Mouse (Mus musculus) CH12.LX (cell line): ENCODE data around the gene Lsg1. TPM values are rescaled to one million over a fixed set of nuclear protein-coding genes. Genes with fewer than 3 reads are reported as not detected.

Experiments used
- DNase-seq: peaks from one replicate; pipeline ENCODE4 v3.0.0-alpha.2; 2013; ENCODE audit errors: extremely low read depth
- H3K27ac ChIP-seq: 2 replicates; pipeline ENCODE4 v1.5.1; 2012; ENCODE audit warnings: low read depth, mild to moderate bottlenecking, control low read depth, moderate library complexity; ENCODE audit not compliant: insufficient read depth
- H3K27me3 ChIP-seq: replicated peaks from 2 replicates; pipeline ENCODE3; 2012; ENCODE audit warnings: inconsistent platforms
- H3K36me3 ChIP-seq, 2 experiments: replicated peaks in 1 of 2; 2 replicates each; pipeline versions ENCODE3 to v1.6.1; 2012; ENCODE audit warnings: inconsistent platforms in 1 of 2, low read length in 1 of 2, mild to moderate bottlenecking in 1 of 2, mixed read lengths in 1 of 2, moderate library complexity in 1 of 2; ENCODE audit not compliant: control insufficient read depth in 1 of 2, insufficient read depth in 1 of 2
- H3K4me1 ChIP-seq, 2 experiments: 2 replicates each; pipeline ENCODE4 v1.6.1; 2012; ENCODE audit warnings: inconsistent platforms in 1 of 2, moderate library complexity in 1 of 2; ENCODE audit not compliant: insufficient read depth in 2 of 2, control insufficient read depth in 1 of 2
- H3K4me2 ChIP-seq: 2 replicates; pipeline ENCODE4 v1.6.1; 2012; ENCODE audit warnings: low read depth, mild to moderate bottlenecking, control low read depth; ENCODE audit not compliant: poor library complexity, insufficient read depth, severe bottlenecking
- H3K4me3 ChIP-seq, 3 experiments: fragments of 150-350 bp in 1 of 3; sonication (generic) in 1 of 3; replicated peaks in 1 of 3; 2 replicates each; pipeline versions ENCODE3 to v1.5.1; 2011 to 2012; ENCODE audit warnings: low read depth in 2 of 3, low read length in 2 of 3, mild to moderate bottlenecking in 2 of 3, moderate library complexity in 2 of 3, control low read depth in 1 of 3, improper control_type of control experiment in 1 of 3, inconsistent platforms in 1 of 3, mixed read lengths in 1 of 3; ENCODE audit not compliant: poor library complexity in 1 of 3
- H3K79me2 ChIP-seq: replicated peaks from 2 replicates; pipeline ENCODE4 v1.6.1; 2012; ENCODE audit warnings: mild to moderate bottlenecking, moderate library complexity; ENCODE audit not compliant: control insufficient read depth, poor library complexity, insufficient read depth, severe bottlenecking; ENCODE audit errors: extremely low read depth
- H3K9ac ChIP-seq: 2 replicates; pipeline ENCODE4 v1.6.1; 2012; ENCODE audit warnings: low read depth, mild to moderate bottlenecking, control low read depth, moderate library complexity; ENCODE audit not compliant: insufficient read depth
- H3K9me3 ChIP-seq: replicated peaks from 2 replicates; pipeline ENCODE3; 2012; ENCODE audit warnings: low read length, inconsistent platforms, mixed read lengths
- BHLHE40 ChIP-seq: IDR thresholded peaks from 2 replicates; pipeline ENCODE4 v1.6.1; 2011; ENCODE audit warnings: mild to moderate bottlenecking, low read depth, low read length, improper control_type of control experiment
- CHD1 ChIP-seq: IDR thresholded peaks from 2 replicates; pipeline ENCODE4 v1.6.1; 2012; ENCODE audit warnings: low read depth, low read length, improper control_type of control experiment, inconsistent platforms
- CHD2 ChIP-seq: IDR thresholded peaks from 2 replicates; pipeline ENCODE4 v1.6.1; 2011; ENCODE audit warnings: low read length, improper control_type of control experiment
- CTCF ChIP-seq, 2 experiments: IDR thresholded peaks in 1 of 2; conservative IDR thresholded peaks in 1 of 2; 2 replicates each; pipeline ENCODE4 v1.5.1; 2011 to 2012; ENCODE audit warnings: low read depth in 2 of 2, low read length in 2 of 2, improper control_type of control experiment in 1 of 2, inconsistent platforms in 1 of 2, mild to moderate bottlenecking in 1 of 2, moderate library complexity in 1 of 2
- E2F4 ChIP-seq: IDR thresholded peaks from 2 replicates; pipeline ENCODE4 v1.6.1; 2011; ENCODE audit warnings: low read depth, low read length, improper control_type of control experiment; ENCODE audit not compliant: insufficient replicate concordance
- ELF1 ChIP-seq: IDR thresholded peaks from 2 replicates; pipeline ENCODE4 v1.6.1; 2014; ENCODE audit warnings: low read depth, mild to moderate bottlenecking, inconsistent platforms, low read length, improper control_type of control experiment
- EP300 ChIP-seq: IDR thresholded peaks from 2 replicates; pipeline ENCODE4 v1.6.1; 2011; ENCODE audit warnings: low read length, improper control_type of control experiment
- ETS1 ChIP-seq: conservative IDR thresholded peaks from 2 replicates; pipeline ENCODE4 v1.6.1; 2012; ENCODE audit warnings: low read depth, mild to moderate bottlenecking, inconsistent platforms, low read length, improper control_type of control experiment, moderate library complexity
- GABPA ChIP-seq: IDR thresholded peaks from 2 replicates; pipeline ENCODE4 v1.6.1; 2012; ENCODE audit warnings: low read depth, low read length, improper control_type of control experiment, inconsistent platforms; ENCODE audit not compliant: insufficient replicate concordance
- HCFC1 ChIP-seq: IDR thresholded peaks from 2 replicates; pipeline ENCODE4 v1.6.1; 2012; ENCODE audit warnings: low read depth, mild to moderate bottlenecking, inconsistent platforms, low read length, improper control_type of control experiment
- IRF4 ChIP-seq: IDR thresholded peaks from 2 replicates; pipeline ENCODE4 v1.6.1; 2014; ENCODE audit warnings: low read depth, mild to moderate bottlenecking, inconsistent platforms, low read length, improper control_type of control experiment
- JUN ChIP-seq: IDR thresholded peaks from 2 replicates; pipeline ENCODE4 v1.6.1; 2011; ENCODE audit warnings: low read depth, mild to moderate bottlenecking, low read length, improper control_type of control experiment, moderate library complexity; ENCODE audit not compliant: insufficient read depth
- JUND ChIP-seq: conservative IDR thresholded peaks from 2 replicates; pipeline ENCODE4 v1.6.1; 2011; ENCODE audit warnings: low read depth, low read length, improper control_type of control experiment
- KAT2A ChIP-seq: IDR thresholded peaks from 2 replicates; pipeline ENCODE4 v1.6.1; 2012; ENCODE audit warnings: low read length, improper control_type of control experiment, inconsistent platforms; ENCODE audit not compliant: insufficient replicate concordance
- MAFK ChIP-seq: IDR thresholded peaks from 2 replicates; pipeline ENCODE4 v1.6.1; 2011; ENCODE audit warnings: low read length, improper control_type of control experiment; ENCODE audit not compliant: insufficient replicate concordance
- MAX ChIP-seq: IDR thresholded peaks from 2 replicates; pipeline ENCODE4 v1.6.1; 2011; ENCODE audit warnings: low read length, improper control_type of control experiment
- MAZ ChIP-seq: IDR thresholded peaks from 2 replicates; pipeline ENCODE4 v1.6.1; 2012; ENCODE audit warnings: low read depth, mild to moderate bottlenecking, inconsistent platforms, low read length, improper control_type of control experiment, moderate library complexity
- MEF2A ChIP-seq: IDR thresholded peaks from 2 replicates; pipeline ENCODE4 v1.6.1; 2014; ENCODE audit warnings: low read depth, mild to moderate bottlenecking, inconsistent platforms, low read length, improper control_type of control experiment, borderline replicate concordance
- MXI1 ChIP-seq: IDR thresholded peaks from 2 replicates; pipeline ENCODE4 v1.6.1; 2011; ENCODE audit warnings: mild to moderate bottlenecking, low read depth, low read length, improper control_type of control experiment
- MYC ChIP-seq: IDR thresholded peaks from 2 replicates; pipeline ENCODE4 v1.6.1; 2011; ENCODE audit warnings: low read depth, mild to moderate bottlenecking, improper control_type of control experiment, low read length
- NELFE ChIP-seq: IDR thresholded peaks from 2 replicates; pipeline ENCODE4 v1.6.1; 2011; ENCODE audit warnings: low read depth, low read length, improper control_type of control experiment
- NRF1 ChIP-seq: IDR thresholded peaks from 2 replicates; pipeline ENCODE4 v1.6.1; 2014; ENCODE audit warnings: low read depth, mild to moderate bottlenecking, inconsistent platforms, low read length, improper control_type of control experiment, moderate library complexity
- PAX5 ChIP-seq: IDR thresholded peaks from 2 replicates; pipeline ENCODE4 v1.6.1; 2012; ENCODE audit warnings: low read length, inconsistent platforms, mixed read lengths
- POLR2A ChIP-seq: IDR thresholded peaks from 2 replicates; pipeline ENCODE4 v1.6.1; 2011; ENCODE audit warnings: low read depth, mild to moderate bottlenecking, improper control_type of control experiment, low read length
- POLR2AphosphoS2 ChIP-seq: IDR thresholded peaks from 2 replicates; pipeline ENCODE4 v1.6.1; 2011; ENCODE audit warnings: low read depth, low read length, improper control_type of control experiment
- RAD21 ChIP-seq: IDR thresholded peaks from 2 replicates; pipeline ENCODE4 v1.6.1; 2011; ENCODE audit warnings: low read depth, mild to moderate bottlenecking, low read length, improper control_type of control experiment, moderate library complexity
- RCOR1 ChIP-seq: conservative IDR thresholded peaks from 2 replicates; pipeline ENCODE4 v1.6.1; 2012; ENCODE audit warnings: low read depth, mild to moderate bottlenecking, inconsistent platforms, low read length, improper control_type of control experiment
- SIN3A ChIP-seq: IDR thresholded peaks from 2 replicates; pipeline ENCODE4 v1.6.1; 2012; ENCODE audit warnings: low read length, improper control_type of control experiment, inconsistent platforms
- SMC3 ChIP-seq: IDR thresholded peaks from 2 replicates; pipeline ENCODE4 v1.6.1; 2011; ENCODE audit warnings: low read depth, low read length, improper control_type of control experiment
- TBP ChIP-seq: conservative IDR thresholded peaks from 2 replicates; pipeline ENCODE4 v1.6.1; 2011; ENCODE audit warnings: low read depth, low read length, improper control_type of control experiment
- TCF12 ChIP-seq: IDR thresholded peaks from 2 replicates; pipeline ENCODE4 v1.6.1; 2014; ENCODE audit warnings: low read depth, mild to moderate bottlenecking, inconsistent platforms, low read length, improper control_type of control experiment
- UBTF ChIP-seq: IDR thresholded peaks from 2 replicates; pipeline ENCODE4 v1.6.1; 2012; ENCODE audit warnings: low read depth, mild to moderate bottlenecking, inconsistent platforms, low read length, improper control_type of control experiment, moderate library complexity
- USF1 ChIP-seq: IDR thresholded peaks from 2 replicates; pipeline ENCODE4 v1.6.1; 2014; ENCODE audit warnings: low read depth, mild to moderate bottlenecking, inconsistent platforms, low read length, improper control_type of control experiment
- USF2 ChIP-seq: conservative IDR thresholded peaks from 2 replicates; pipeline ENCODE4 v1.6.1; 2011; ENCODE audit warnings: low read depth, low read length, improper control_type of control experiment
- ZC3H11A ChIP-seq: IDR thresholded peaks from 2 replicates; pipeline ENCODE4 v1.6.1; 2012; ENCODE audit warnings: low read depth, mild to moderate bottlenecking, inconsistent platforms, low read length, improper control_type of control experiment
- ZKSCAN1 ChIP-seq: IDR thresholded peaks from 2 replicates; pipeline ENCODE4 v1.6.1; 2012; ENCODE audit warnings: low read depth, inconsistent platforms, low read length, improper control_type of control experiment, borderline replicate concordance
- ZMIZ1 ChIP-seq: IDR thresholded peaks from 2 replicates; pipeline ENCODE4 v1.6.1; 2012; ENCODE audit warnings: low read depth, mild to moderate bottlenecking, inconsistent platforms, low read length, improper control_type of control experiment
- ZNF384 ChIP-seq: IDR thresholded peaks from 2 replicates; pipeline ENCODE4 v1.6.1; 2012; ENCODE audit warnings: low read depth, low read length, improper control_type of control experiment, inconsistent platforms
- dilution Hi-C: fragments of 300-500 bp; cut with MboI; formaldehyde crosslinking; loops from 2 replicates; pipeline ENCODE4 v1.14.3; 2020; ENCODE audit warnings: low sequenced_read_pairs; ENCODE audit not compliant: extremely low pct_unique_long_range_greater_than_20kb, extremely low pct_ligation_motif_present
- in situ Hi-C: fragments of 300-500 bp; cut with MboI; formaldehyde crosslinking; loops from 3 replicates; pipeline ENCODE4 v1.14.3; 2019; ENCODE audit warnings: low sequenced_read_pairs, low pct_ligation_motif_present, low pct_unique_long_range_greater_than_20kb, mixed read lengths
- polyA plus RNA-seq: library from polyadenylated mRNA; unstranded; fragments of >175 nt; gene quantifications from 2 replicates; pipeline ENCODE4 v1.2.1, GENCODE M21; 2012; ENCODE audit warnings: low read depth; ENCODE audit not compliant: insufficient read length
- total RNA-seq, 2 experiments: library from RNA; depleted of rRNA; stranded (reverse); fragments of 300-350 nt in 1 of 2; fragments of >200 nt in 1 of 2; gene quantifications; 2 replicates each; pipeline ENCODE4 v1.2.3; 2012 to 2014

The Lsg1 gene
- total and polyA plus RNA-seq, 3 experiments: 58.4 to 189 (median 94.7) TPM

GRCm38 (mm10) chr16:30596959-30597681 lies 9.7 kb upstream of the Lsg1 start:
- Histone ChIP-seq H3K9ac (peak overlapping the region; percentile 59), H3K4me1 (peaks cover 4 to 25% of the 10 kb centered on the region in 2 experiments; a peak in 3 of 4 replicates), H3K9me3 (no peaks in the 10 kb centered on the region), H3K4me2 (peak overlapping the region; percentile 89), H3K36me3 (peaks cover 14 to 17% of the 10 kb centered on the region in 2 experiments), H3K27me3 (no peaks in the 10 kb centered on the region), H3K4me3 (peak overlapping the region; percentile 50 to 60 (median 51)), H3K27ac (peak overlapping the region; percentile 84), H3K79me2 (peaks cover 28% of the 10 kb centered on the region)
- TF ChIP-seq NELFE (peak; percentile 67; the same call in 1 of the 2 replicates), ZMIZ1 (no peak), ZKSCAN1 (no peak), ELF1 (peak; percentile 52; the same call in 1 of the 2 replicates), MAX (peak; percentile 73), ZNF384 (peak; percentile 27; the same call in 1 of the 2 replicates), MEF2A (peak; percentile 68), GABPA (no peak), MAFK (no peak), BHLHE40 (peak; percentile 59), SMC3 (peak; percentile 98), ZC3H11A (peak; percentile 96), HCFC1 (peak; percentile 43; the same call in 1 of the 2 replicates), JUN (no peak), UBTF (peak; percentile 75; the same call in 1 of the 2 replicates), TCF12 (peak; percentile 58; the same call in 1 of the 2 replicates), E2F4 (no peak), SIN3A (peak; percentile 93), KAT2A (no peak), POLR2A (peak; percentile 18; the same call in 1 of the 2 replicates), MAZ (peak; percentile 39; the same call in 1 of the 2 replicates), MYC (peak; percentile 74; the same call in 1 of the 2 replicates), EP300 (peak; percentile 28), ETS1 (peak; percentile 44), CHD1 (peak; percentile 89), CHD2 (peak; percentile 31; the same call in 1 of the 2 replicates), MXI1 (no peak; the same call in 1 of the 2 replicates), TBP (peak; percentile 34), JUND (peak; percentile 36; the same call in 1 of the 2 replicates), IRF4 (peak; percentile 66; the same call in 1 of the 2 replicates), RCOR1 (0 out of 2 replicates have a peak, but pooled peaks have one; percentile 44), RAD21 (peak; percentile 100), USF2 (no peak), POLR2AphosphoS2 (no peak), PAX5 (no peak), USF1 (no peak), CTCF (conservative IDR thresholded peaks at IDR 0.05 in 1 of 2, IDR thresholded peaks at IDR 0.05 in 1 of 2; ENCODE audit: low read depth in 2 of 2, low read length in 2 of 2) (peak; percentile 96 to 99), NRF1 (peak; percentile 47; the same call in 1 of the 2 replicates)
- in situ Hi-C loops (loop anchor here (5.0 to 10.0 kb wide), 4 partner anchors 180 to 758 kb away; no protein-coding TSS in a partner anchor), dilution Hi-C loops (no loop called here)
- peak; percentile 95 for DNase-seq
